Mouse (Mus musculus): ENCODE results near the gene Fam189b.

Fam189b gene

DNA sequence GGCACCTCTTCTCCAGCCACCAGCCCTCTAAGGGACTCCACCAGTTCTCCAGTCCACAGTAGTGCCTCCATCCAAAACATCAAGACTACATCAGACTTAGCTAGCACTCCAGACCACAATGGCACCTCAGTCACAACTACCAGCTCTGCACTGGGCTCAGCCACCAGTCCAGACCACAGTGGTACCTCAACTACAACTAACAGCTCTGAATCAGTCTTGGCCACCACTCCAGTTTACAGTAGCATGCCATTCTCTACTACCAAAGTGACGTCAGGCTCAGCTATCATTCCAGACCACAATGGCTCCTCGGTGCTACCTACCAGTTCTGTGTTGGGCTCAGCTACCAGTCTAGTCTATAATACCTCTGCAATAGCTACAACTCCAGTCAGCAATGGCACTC, 47.6 kb downstream of the Fam189b start:
- no peak for DNase-seq

GRCm38 (mm10) chr3:89231345-89231744, 48.4 kb downstream of the Fam189b start:
- DNase-seq: no peak

- no peak for DNase-seq
Observed at GRCm38 (mm10) chr3:89231772-89232275, 48.9 kb downstream of the Fam189b start.

- no peak for DNase-seq
Observed at GRCm38 (mm10) chr3:89232614-89233013, 49.7 kb downstream of the Fam189b start.

GRCm38 (mm10) chr3:89233562-89234110, 50.7 kb downstream of the Fam189b start:
- DNase-seq: no peak

GRCm38 (mm10) chr3:89236516-89236915, 53.6 kb downstream of the Fam189b start:
- no peak for DNase-seq

GRCm38 (mm10) chr3:89237682-89238081, 54.7 kb downstream of the Fam189b start:
- DNase-seq: no peak

GRCm38 (mm10) chr3:89238494-89238893, 55.6 kb downstream of the Fam189b start:
- DNase-seq: no peak
